Mouse (Mus musculus): ENCODE measurements around the gene Coq3. TPM values are rescaled to one million over a fixed set of nuclear protein-coding genes. Genes with fewer than 3 reads are reported as not detected.

Gene Coq3
- polyA plus RNA-seq (2011; ENCODE audit: insufficient read depth, insufficient read length, low replicate concordance, missing spikeins) = 2.7 and 4.5 TPM in 2 replicates

GRCm38 (mm10) chr4:21879565-21880220, at the start of gene Coq3:
Coq3 (plus strand) TSS chr4:21879673.
- Histone ChIP-seq H3K4me3 (replicated peaks; ENCODE audit: control insufficient read depth, low read depth, low read length) (peak within 1 kb of the TSS; percentile 85), H3K27ac (ENCODE audit: control insufficient read depth, insufficient read depth, low read depth, low read length, poor library complexity) (peak within 1 kb of the TSS; percentile 79), H3K4me1 (ENCODE audit: control insufficient read depth, insufficient read depth, low read length) (no peaks in the 10 kb centered on the region; the same call in 1 of the 2 replicates)
- no peak for TF ChIP-seq CTCF (IDR thresholded peaks at IDR 0.05; ENCODE audit: control insufficient read depth, insufficient read depth, low read length)
- peak; percentile 62; the same call in 1 of the 2 replicates for TF ChIP-seq POLR2A (IDR thresholded peaks at IDR 0.05; ENCODE audit: borderline replicate concordance, control insufficient read depth, low read depth, low read length)
- under 1% methylated on average over 51 of the region's 51 CpGs for WGBS

- TF ChIP-seq CTCF (IDR thresholded peaks at IDR 0.05; ENCODE audit: control insufficient read depth, insufficient read depth, low read length) (peak; percentile 23; the same call in 1 of the 2 replicates), POLR2A (IDR thresholded peaks at IDR 0.05; ENCODE audit: borderline replicate concordance, control insufficient read depth, low read depth, low read length) (no peak)
- Histone ChIP-seq H3K4me3 (replicated peaks; ENCODE audit: control insufficient read depth, low read depth, low read length) (no peak overlapping the region), H3K4me1 (ENCODE audit: control insufficient read depth, insufficient read depth, low read length) (no peaks in the 10 kb centered on the region; the same call in 1 of the 2 replicates), H3K27ac (ENCODE audit: control insufficient read depth, insufficient read depth, low read depth, low read length, poor library complexity) (no peak overlapping the region)
- WGBS = 95% methylated on average over 8 of the region's 8 CpGs
Measured at GRCm38 (mm10) chr4:21832844-21833243, 46.6 kb upstream of the Coq3 start.

GRCm38 (mm10) chr4:21847481-21848286, 31.8 kb upstream of the Coq3 start, which contains the start of gene Pnisr:
Pnisr (plus strand) TSS chr4:21847583.
- Histone ChIP-seq H3K4me1 (ENCODE audit: control insufficient read depth, insufficient read depth, low read length) (no peaks in the 10 kb centered on the region), H3K27ac (ENCODE audit: control insufficient read depth, insufficient read depth, low read depth, low read length, poor library complexity) (peak within 1 kb of the TSS; percentile 94), H3K4me3 (replicated peaks; ENCODE audit: control insufficient read depth, low read depth, low read length) (peak within 1 kb of the TSS; percentile 83)
- 0% methylated on average over 50 of the region's 50 CpGs for WGBS
- TF ChIP-seq POLR2A (IDR thresholded peaks at IDR 0.05; ENCODE audit: borderline replicate concordance, control insufficient read depth, low read depth, low read length) (peak; percentile 36; the same call in 1 of the 2 replicates), CTCF (IDR thresholded peaks at IDR 0.05; ENCODE audit: control insufficient read depth, insufficient read depth, low read length) (peak; percentile 79)

- H3K4me3 ChIP-seq (replicated peaks; ENCODE audit: control insufficient read depth, low read depth, low read length) = peak overlapping the region; percentile 83
- H3K27ac ChIP-seq (ENCODE audit: control insufficient read depth, insufficient read depth, low read depth, low read length, poor library complexity) = peak overlapping the region; percentile 94
- WGBS = 0% methylated on average over 24 of the region's 24 CpGs
- TF ChIP-seq CTCF (IDR thresholded peaks at IDR 0.05; ENCODE audit: control insufficient read depth, insufficient read depth, low read length) (no peak), POLR2A (IDR thresholded peaks at IDR 0.05; ENCODE audit: borderline replicate concordance, control insufficient read depth, low read depth, low read length) (no peak)
- H3K4me1 ChIP-seq (ENCODE audit: control insufficient read depth, insufficient read depth, low read length) = no peaks in the 10 kb centered on the region; the same call in 1 of the 2 replicates
Measured at GRCm38 (mm10) chr4:21848287-21848630, 31.2 kb upstream of the Coq3 start.

- whole genome bisulfite sequencing = 79% methylated on average over 1 of the region's 1 CpGs
- H3K4me1 ChIP-seq (ENCODE audit: control insufficient read depth, insufficient read depth, low read length) = no peaks in the 10 kb centered on the region; the same call in 1 of the 2 replicates
- TF ChIP-seq POLR2A (IDR thresholded peaks at IDR 0.05; ENCODE audit: borderline replicate concordance, control insufficient read depth, low read depth, low read length) (no peak), CTCF (IDR thresholded peaks at IDR 0.05; ENCODE audit: control insufficient read depth, insufficient read depth, low read length) (no peak)
- H3K27ac ChIP-seq (ENCODE audit: control insufficient read depth, insufficient read depth, low read depth, low read length, poor library complexity) = no peak overlapping the region
- no peak overlapping the region for H3K4me3 ChIP-seq (replicated peaks; ENCODE audit: control insufficient read depth, low read depth, low read length)
Measured at GRCm38 (mm10) chr4:21857481-21857880, 22.0 kb upstream of the Coq3 start.

- WGBS = 81% methylated on average over 1 of the region's 1 CpGs
- TF ChIP-seq CTCF (IDR thresholded peaks at IDR 0.05; ENCODE audit: control insufficient read depth, insufficient read depth, low read length) (no peak), POLR2A (IDR thresholded peaks at IDR 0.05; ENCODE audit: borderline replicate concordance, control insufficient read depth, low read depth, low read length) (no peak)
- Histone ChIP-seq H3K4me3 (replicated peaks; ENCODE audit: control insufficient read depth, low read depth, low read length) (no peak overlapping the region), H3K4me1 (ENCODE audit: control insufficient read depth, insufficient read depth, low read length) (no peaks in the 10 kb centered on the region), H3K27ac (ENCODE audit: control insufficient read depth, insufficient read depth, low read depth, low read length, poor library complexity) (no peak overlapping the region)
Measured at GRCm38 (mm10) chr4:21865226-21865625, 14.2 kb upstream of the Coq3 start.

- H3K27ac ChIP-seq (ENCODE audit: control insufficient read depth, insufficient read depth, low read depth, low read length, poor library complexity) = no peak overlapping the region
- no peaks in the 10 kb centered on the region; the same call in 1 of the 2 replicates for H3K4me1 ChIP-seq (ENCODE audit: control insufficient read depth, insufficient read depth, low read length)
- 15% methylated on average over 6 of the region's 6 CpGs for WGBS
- H3K4me3 ChIP-seq (replicated peaks; ENCODE audit: control insufficient read depth, low read depth, low read length) = no peak overlapping the region
- no peak for TF ChIP-seq CTCF (IDR thresholded peaks at IDR 0.05; ENCODE audit: control insufficient read depth, insufficient read depth, low read length)
- no peak for TF ChIP-seq POLR2A (IDR thresholded peaks at IDR 0.05; ENCODE audit: borderline replicate concordance, control insufficient read depth, low read depth, low read length)
Measured at GRCm38 (mm10) chr4:21878776-21879175, 697 bp upstream of the Coq3 start.

- H3K27ac ChIP-seq (ENCODE audit: control insufficient read depth, insufficient read depth, low read depth, low read length, poor library complexity) = no peak overlapping the region
- no peak overlapping the region for H3K4me3 ChIP-seq (replicated peaks; ENCODE audit: control insufficient read depth, low read depth, low read length)
- H3K4me1 ChIP-seq (ENCODE audit: control insufficient read depth, insufficient read depth, low read length) = no peaks in the 10 kb centered on the region; the same call in 1 of the 2 replicates
- TF ChIP-seq POLR2A (IDR thresholded peaks at IDR 0.05; ENCODE audit: borderline replicate concordance, control insufficient read depth, low read depth, low read length) (no peak), CTCF (IDR thresholded peaks at IDR 0.05; ENCODE audit: control insufficient read depth, insufficient read depth, low read length) (no peak)
- WGBS = 82% methylated on average over 6 of the region's 6 CpGs
Measured at GRCm38 (mm10) chr4:21882806-21883205, 3.3 kb downstream of the Coq3 start.

Data from bone marrow, adult 2 months (tissue).